Mouse (Mus musculus): ENCODE data around the gene Dctn3. TPM values are rescaled to one million over a fixed set of nuclear protein-coding genes. Genes with fewer than 3 reads are reported as not detected.
"Not testable (repeated sequence)": the region's sequence is repeated elsewhere in the genome, so short reads cannot be mapped to it uniquely, and the experiment has no call there.

The Dctn3 gene
- 10 to 100 TPM; 39.6 to 44.8 TPM for total RNA-seq (2021)
- long read RNA-seq, experiment 1, transcript Dctn3-201 (7 exons, 973 nt), result major isoform, 45 of 50 reads
- long read RNA-seq, experiment 1, partial matches to known transcripts, result 3 of 50 reads
- long read RNA-seq, experiment 1, other reads (novel, unspliced or antisense), result 2 of 50 reads
- long read RNA-seq, experiment 2, transcript Dctn3-201 (7 exons, 973 nt), result major isoform, 54 of 59 reads
- long read RNA-seq, experiment 2, partial matches to known transcripts, result 1 of 59 reads
- long read RNA-seq, experiment 2, other reads (novel, unspliced or antisense), result 1 of 59 reads

- intact Hi-C loops (cut with DNase I; ENCODE audit: low total_unique reads), result no loop called here
- DNase-seq, result peak; percentile 83
Measured at GRCm38 (mm10) chr4:41722918-41723351, at the start of gene Dctn3. Gene Dctn3, minus strand, starts transcription at chr4:41723170.

DNA sequence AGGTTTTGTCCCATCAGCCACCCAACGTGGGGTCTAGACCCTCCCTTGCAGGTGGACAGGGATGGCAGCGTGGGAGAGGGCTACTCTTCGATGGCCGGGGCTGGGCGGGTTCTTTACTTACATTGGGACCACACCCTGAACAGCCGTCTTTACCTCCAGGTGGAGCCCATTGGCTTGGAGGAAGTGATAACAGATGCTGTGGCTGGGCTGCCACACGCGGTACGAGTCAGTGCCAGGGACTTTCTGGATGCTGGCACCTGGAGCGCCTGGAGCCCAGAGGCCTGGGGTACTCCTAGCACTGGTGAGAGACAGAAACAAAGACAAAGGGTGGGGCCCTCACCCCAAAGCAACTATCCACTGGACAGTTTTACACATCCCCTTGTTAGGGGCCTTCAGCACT lies 44.3 kb upstream of the Dctn3 start:
- DNase-seq; intact Hi-C loops (cut with DNase I; ENCODE audit: low total_unique reads): not testable (repeated sequence)

DNA sequence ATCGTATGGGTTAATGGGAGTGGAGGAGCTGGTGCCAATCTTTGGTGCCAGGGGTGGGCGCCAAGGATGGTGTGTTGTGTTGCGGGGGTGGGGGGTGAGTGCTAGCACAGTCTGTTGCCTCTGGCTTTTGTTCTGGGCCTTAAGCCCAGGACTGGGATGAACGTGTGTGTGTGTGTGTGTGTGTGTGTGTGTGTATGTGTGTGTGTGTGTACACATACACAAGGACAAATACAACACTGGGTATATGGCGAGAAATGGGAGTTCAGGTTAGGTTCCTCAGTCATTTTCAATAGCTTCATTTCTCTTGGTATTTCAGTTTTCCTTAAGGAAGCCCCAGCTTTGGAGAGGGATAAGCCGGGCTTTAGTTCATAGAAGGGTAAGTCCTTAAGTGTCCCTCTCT lies 40.2 kb upstream of the Dctn3 start:
- intact Hi-C loops (cut with DNase I; ENCODE audit: low total_unique reads); DNase-seq: not testable (repeated sequence)

DNA sequence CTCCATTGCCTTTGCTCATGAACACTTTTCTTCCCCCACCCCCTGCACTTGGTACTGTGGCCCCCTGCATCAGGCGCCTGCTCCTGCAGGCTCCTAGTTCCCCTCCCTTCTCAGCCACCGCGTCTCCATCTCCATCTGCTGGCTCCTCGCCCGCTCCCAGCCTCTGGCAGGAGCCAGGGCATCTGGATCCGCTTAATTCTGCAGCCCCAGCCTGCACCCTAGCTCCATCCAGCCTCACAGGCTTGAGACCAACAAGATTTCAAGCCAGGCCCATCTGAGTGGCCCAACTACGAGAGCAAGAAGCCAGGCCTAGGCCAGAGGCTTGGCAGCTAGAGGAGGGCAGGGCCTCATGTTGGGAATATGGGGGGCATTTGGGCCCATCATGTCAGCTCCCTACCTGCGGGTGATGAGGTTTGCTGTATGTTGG lies 39.7 kb upstream of the Dctn3 start:
- DNase-seq, result peak; percentile 91
- intact Hi-C loops (cut with DNase I; ENCODE audit: low total_unique reads), result not testable (repeated sequence)

- intact Hi-C loops (cut with DNase I; ENCODE audit: low total_unique reads), result no loop called here
- DNase-seq, result peak; percentile 68
Measured at GRCm38 (mm10) chr4:41762099-41762687, 39.2 kb upstream of the Dctn3 start.

DNA sequence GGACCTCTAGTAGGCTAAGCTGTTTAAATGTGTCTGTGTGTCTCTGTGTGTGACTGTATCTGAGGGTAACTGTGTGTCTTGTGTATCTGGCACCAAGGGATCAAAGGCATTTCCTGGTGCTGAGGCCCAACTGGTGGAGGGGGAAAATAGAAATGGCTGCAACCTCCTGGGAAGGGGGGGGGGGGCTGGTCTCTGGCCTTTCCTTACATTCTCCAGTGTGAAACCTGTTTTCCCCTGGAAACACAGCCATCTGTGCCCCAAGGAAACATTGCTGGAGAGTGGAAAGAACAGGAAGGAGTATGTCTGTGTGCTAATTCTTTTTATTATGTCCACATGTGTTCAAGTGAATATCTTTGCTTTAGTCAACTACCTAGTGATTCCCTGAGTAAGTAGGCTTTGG lies 38.7 kb upstream of the Dctn3 start:
- intact Hi-C loops (cut with DNase I; ENCODE audit: low total_unique reads), result no loop called here
- DNase-seq, result no peak

- DNase-seq, result no peak
- intact Hi-C loops (cut with DNase I; ENCODE audit: low total_unique reads), result no loop called here
Measured at GRCm38 (mm10) chr4:41760911-41761310, 37.9 kb upstream of the Dctn3 start.

DNA sequence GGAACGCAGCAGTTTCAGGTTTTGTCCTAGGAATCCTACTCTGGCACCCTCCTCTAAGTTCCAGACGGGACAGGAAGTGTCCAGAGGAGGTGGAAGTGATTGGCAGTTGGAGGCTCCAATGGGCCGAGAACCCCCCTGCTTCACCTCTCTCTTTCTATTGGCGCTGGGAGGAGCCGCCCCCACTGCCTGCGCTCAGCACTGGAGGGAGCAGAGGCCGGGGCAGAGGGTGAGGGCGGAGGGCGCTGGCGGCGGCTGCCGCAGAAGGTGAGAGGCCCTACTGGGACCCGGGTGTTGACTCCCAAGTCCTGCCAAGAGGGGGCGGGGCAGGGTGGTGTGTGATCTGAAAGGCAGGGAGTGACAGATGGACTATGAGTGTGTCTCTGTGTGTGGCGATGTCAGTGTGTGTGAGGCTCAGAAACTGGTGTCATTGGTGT lies 37.3 kb upstream of the Dctn3 start:
- intact Hi-C loops (cut with DNase I; ENCODE audit: low total_unique reads), result no loop called here
- DNase-seq, result peak; percentile 95

DNA sequence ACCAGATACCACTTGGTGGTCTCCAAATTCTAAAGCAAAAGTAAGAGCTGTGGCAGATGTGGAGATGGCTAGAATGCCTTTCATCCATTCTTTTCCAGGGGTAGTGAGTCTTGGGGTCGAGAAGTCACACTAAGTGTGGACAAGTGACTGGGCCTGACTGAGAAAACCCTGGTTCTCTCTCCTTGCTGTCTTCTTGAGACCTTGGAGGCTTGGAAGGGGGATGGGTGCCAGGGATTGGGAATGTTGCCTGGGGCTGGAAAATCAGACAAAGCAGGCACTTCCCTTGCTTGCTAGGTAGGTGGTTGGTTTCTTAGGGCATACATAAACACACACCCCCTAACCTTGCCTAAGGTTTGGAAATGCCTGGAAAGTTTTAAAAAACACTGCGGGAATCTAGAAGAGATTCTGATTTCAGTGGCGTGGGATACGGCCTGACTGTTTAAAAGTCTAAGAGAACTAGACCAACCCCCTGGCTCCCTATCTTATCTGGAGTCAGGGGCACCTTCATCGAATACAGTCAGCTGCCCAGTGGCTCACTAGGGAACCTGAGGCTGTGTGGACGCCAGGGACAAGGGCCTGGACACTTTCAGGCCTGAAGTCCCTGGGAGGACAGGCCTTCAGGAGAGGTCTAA lies 36.8 kb upstream of the Dctn3 start:
- no peak for DNase-seq
- intact Hi-C loops (cut with DNase I; ENCODE audit: low total_unique reads), result no loop called here

GRCm38 (mm10) chr4:41759206-41759605 lies 36.2 kb upstream of the Dctn3 start:
- DNase-seq, result no peak
- intact Hi-C loops (cut with DNase I; ENCODE audit: low total_unique reads), result no loop called here

DNA sequence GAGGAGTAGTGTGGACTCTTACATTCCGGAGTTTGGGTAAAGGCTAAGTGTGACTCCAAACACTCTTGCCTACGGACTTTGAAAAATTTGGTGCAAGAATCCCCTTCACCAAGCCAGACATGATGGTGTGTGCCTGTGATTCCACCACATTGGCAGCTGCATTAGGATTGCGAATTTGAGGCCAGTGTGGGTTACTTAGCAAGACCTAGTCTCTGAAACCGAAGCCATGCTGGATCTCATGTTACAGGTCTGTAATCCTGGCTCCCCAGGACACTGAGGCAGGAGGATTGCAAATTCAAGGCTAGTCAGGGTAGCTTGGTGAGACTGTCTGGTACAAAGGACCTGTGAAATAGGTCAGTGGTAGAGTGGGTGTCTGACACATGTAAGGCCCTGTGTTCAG lies 35.7 kb upstream of the Dctn3 start:
- intact Hi-C loops (cut with DNase I; ENCODE audit: low total_unique reads), result no loop called here
- no peak for DNase-seq

- intact Hi-C loops (cut with DNase I; ENCODE audit: low total_unique reads), result no loop called here
Measured at GRCm38 (mm10) chr4:41758021-41758420, 35.1 kb upstream of the Dctn3 start.

GRCm38 (mm10) chr4:41757321-41757720 lies 34.4 kb upstream of the Dctn3 start:
- no peak for DNase-seq
- intact Hi-C loops (cut with DNase I; ENCODE audit: low total_unique reads), result no loop called here

More at GRCm38 (mm10) chr4:41758021-41758420, 35.1 kb upstream of the Dctn3 start:
- no peak for DNase-seq

DNA sequence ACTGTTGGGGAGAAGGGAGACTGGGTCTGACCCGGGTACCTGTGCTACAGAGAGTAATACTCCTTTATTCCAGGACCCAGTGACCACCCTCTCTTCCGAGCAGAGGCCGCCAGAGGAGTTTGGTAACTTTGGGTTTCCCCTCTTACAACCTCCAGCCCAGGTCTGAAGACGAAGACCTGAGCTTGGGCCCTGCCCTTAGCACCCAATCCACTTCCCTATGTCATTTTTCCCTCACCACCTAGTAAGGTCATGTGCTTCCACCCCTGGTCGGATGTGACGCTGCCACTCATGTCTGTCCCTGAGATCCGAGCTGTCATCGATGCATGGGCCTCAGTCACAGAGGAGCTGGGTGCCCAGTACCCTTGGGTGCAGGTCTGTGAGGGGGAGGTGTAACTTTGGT lies 33.5 kb upstream of the Dctn3 start:
- intact Hi-C loops (cut with DNase I; ENCODE audit: low total_unique reads), result no loop called here
- DNase-seq, result no peak

- intact Hi-C loops (cut with DNase I; ENCODE audit: low total_unique reads), result no loop called here
Measured at GRCm38 (mm10) chr4:41755338-41756305, 32.7 kb upstream of the Dctn3 start, which contains the start of gene Sigmar1. Gene Sigmar1, minus strand, starts transcription at chr4:41756157.

GRCm38 (mm10) chr4:41754797-41755337 lies 31.9 kb upstream of the Dctn3 start, which contains the start of gene Galt:
Gene Galt, plus strand, starts transcription at chr4:41755228.
- DNase-seq, result no peak
- intact Hi-C loops (cut with DNase I; ENCODE audit: low total_unique reads), result no loop called here

More at GRCm38 (mm10) chr4:41755338-41756305, 32.7 kb upstream of the Dctn3 start, which contains the start of gene Sigmar1:
- DNase-seq, result peak; percentile 79

GRCm38 (mm10) chr4:41745021-41745420 lies 22.1 kb upstream of the Dctn3 start:
- DNase-seq, result no peak
- intact Hi-C loops (cut with DNase I; ENCODE audit: low total_unique reads), result no loop called here

GRCm38 (mm10) chr4:41744131-41744530 lies 21.2 kb upstream of the Dctn3 start:
- DNase-seq, result no peak
- intact Hi-C loops (cut with DNase I; ENCODE audit: low total_unique reads), result no loop called here

DNA sequence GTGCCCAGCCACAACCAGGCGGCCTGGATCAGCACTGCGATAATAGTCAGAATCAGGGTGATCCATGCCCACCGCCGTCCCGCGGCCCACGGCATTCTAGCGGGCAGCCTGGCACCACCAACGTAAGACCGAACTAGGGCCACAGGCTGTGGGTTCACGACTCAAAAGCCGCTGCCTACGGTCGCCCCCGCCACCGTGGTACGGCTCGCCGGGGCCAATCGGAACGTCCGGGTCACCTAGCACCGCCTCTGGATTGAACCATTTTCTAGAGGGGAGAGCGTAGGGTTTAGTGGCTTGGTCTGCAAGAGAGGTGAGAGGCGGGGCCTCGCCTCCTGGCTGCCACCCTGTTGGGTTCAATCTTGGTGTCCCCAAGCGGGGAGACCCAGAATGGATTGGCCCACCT lies 18.2 kb upstream of the Dctn3 start:
- intact Hi-C loops (cut with DNase I; ENCODE audit: low total_unique reads), result no loop called here
- peak; percentile 90 for DNase-seq
